32 mouse cellular contexts compared by ENCODE assay signal in the genomic region with DNA sequence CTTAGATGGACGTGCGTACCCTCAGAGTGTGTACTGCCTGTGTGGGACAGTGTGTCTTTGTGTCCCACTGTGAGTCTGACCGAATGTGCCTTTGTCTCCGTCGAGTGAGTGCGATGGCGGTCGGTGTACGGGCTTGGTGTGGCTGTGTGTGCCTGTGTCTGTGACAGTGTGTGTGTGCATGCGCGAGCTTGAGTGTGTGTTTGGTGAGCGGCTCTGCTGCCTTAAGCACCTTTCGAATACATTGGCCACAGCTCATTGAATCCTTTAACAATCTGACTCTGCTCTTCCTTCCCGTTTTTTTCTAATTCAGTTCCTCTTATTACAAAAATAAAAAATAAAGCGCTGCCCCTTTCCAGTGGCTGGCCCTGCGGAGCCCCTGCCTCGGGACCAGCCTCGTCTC. TPM values are rescaled to one million over a fixed set of nuclear protein-coding genes. Genes with fewer than 3 reads are reported as not detected.
DNase-seq lines count a peak whose midpoint lies in the region; ATAC-seq lines count a peak whose summit lies in the region.
"Had no signal": no experiment of that assay in that cellular context is flagged by ENCODE, and none has a peak within 500 bp of the region (broad histone marks: within the 10 kb centered on the region; RNA-seq: fewer than 3 reads in every experiment).

No protein-coding gene starts in this region.

- H3K36me3 ChIP-seq in hindbrain, embryonic 12.5 days, result no peaks in the 10 kb centered on the region
- H3K36me3 ChIP-seq: embryonic facial prominence, embryonic 12.5 days; G1E; heart, embryonic 13.5 days; liver, embryonic 15.5 days; midbrain, embryonic 15.5 days; stomach, embryonic 15.5 days had no signal

- H3K27ac ChIP-seq in hindbrain, embryonic 12.5 days, result peak overlapping the region; percentile 31
- H3K27ac ChIP-seq: embryonic facial prominence, embryonic 12.5 days; forebrain, embryonic 13.5 days; heart, embryonic 13.5 days; liver, embryonic 15.5 days; macrophage; midbrain, embryonic 15.5 days; stomach, embryonic 15.5 days had no signal

- WGBS in hindbrain, embryonic 12.5 days, result 71% methylated on average over 18 of the region's 18 CpGs

- H3K4me1 ChIP-seq in hindbrain, embryonic 12.5 days, result 0 out of 2 replicates have a peak, but pooled peaks cover 9% of the 10 kb centered on the region
- H3K4me1 ChIP-seq: embryonic facial prominence, embryonic 12.5 days; forebrain, embryonic 13.5 days; heart, embryonic 13.5 days; liver, embryonic 15.5 days; midbrain, embryonic 15.5 days; stomach, embryonic 15.5 days had no signal

- DNase-seq in A20 (ENCODE audit: low read depth, low spot score) (peak; percentile 67), liver (no peak)
- peak; percentile 36 to 43 for DNase-seq in B cell, adult 2 months
- no peak for DNase-seq in layer of hippocampus, adult 11-12 months (ENCODE audit: low spot score)
- DNase-seq in adrenal gland, adult 18-20 months (ENCODE audit: low spot score in 2 of 2), result no peak
- DNase-seq: adrenal gland, postnatal 25 days; cerebellum, adult 2 months; heart, adult 11 months; heart, postnatal 36 days; thymus, adult 18-20 months had no signal

- no peak overlapping the region for H3K4me3 ChIP-seq in hindbrain, embryonic 12.5 days
- H3K4me3 ChIP-seq: embryonic facial prominence, embryonic 12.5 days; erythroblast, embryonic 14.5 days; forebrain, embryonic 13.5 days; heart, embryonic 13.5 days; liver, embryonic 15.5 days; midbrain, embryonic 15.5 days; myocyte; stomach, embryonic 15.5 days had no signal

- H3K4me2 ChIP-seq in hindbrain, embryonic 12.5 days (replicated peaks), result no peak overlapping the region
- H3K4me2 ChIP-seq: embryonic facial prominence, embryonic 12.5 days; forebrain, embryonic 13.5 days; heart, embryonic 13.5 days; liver, embryonic 15.5 days; midbrain, embryonic 15.5 days; stomach, embryonic 15.5 days had no signal

- H3K9me3 ChIP-seq in hindbrain, embryonic 12.5 days (replicated peaks), result no peaks in the 10 kb centered on the region
- H3K9me3 ChIP-seq: embryonic facial prominence, embryonic 12.5 days; forebrain, embryonic 13.5 days; liver, embryonic 15.5 days; midbrain, embryonic 15.5 days; stomach, embryonic 15.5 days had no signal

- no peak; the same call in 1 of the 2 replicates for ATAC-seq in hindbrain, embryonic 12.5 days (ENCODE audit: low FRiP score)
- peak; percentile 23; the same call in 1 of the 2 replicates for ATAC-seq in megakaryocyte progenitor cell, adult 5-6 weeks (replicated peaks; ENCODE audit: poor library complexity)
- ATAC-seq: CD4-positive, CD25-positive, alpha-beta regulatory T cell, adult 4 months; forebrain, embryonic 13.5 days; intestine, embryonic 16.5 days; midbrain, embryonic 15.5 days had no signal

- peaks cover 18% of the 10 kb centered on the region for H3K27me3 ChIP-seq in hindbrain, embryonic 12.5 days

- H3K9ac ChIP-seq in hindbrain, embryonic 12.5 days, result no peak overlapping the region
- H3K9ac ChIP-seq: embryonic facial prominence, embryonic 12.5 days; forebrain, embryonic 13.5 days; heart, embryonic 13.5 days; liver, embryonic 15.5 days; midbrain, embryonic 15.5 days; stomach, embryonic 15.5 days had no signal

RNA-seq across cellular contexts. Expression of gene Hif1an, which starts 28.3 kb away (rescaled TPM):
- polyA plus RNA-seq in hindbrain, embryonic 12.5 days (2016; fragmentation: Nextera tagmentation; extraction: Ambion mirVana), result 42.0 TPM in 2 replicates
- 5.6 and 6.7 TPM in 2 replicates for total RNA-seq in megakaryocyte progenitor cell, adult 5-6 weeks (2015)
- total RNA-seq in megakaryocyte progenitor cell, adult 5-6 weeks (2017), result 6.6 and 9.4 TPM in 2 replicates
- 10 to 100 TPM; 22.9 to 27.9 TPM for total RNA-seq in adrenal gland, adult 18-20 months (2021)

RNA-seq across cellular contexts. Expression of gene Ndufb8, which starts 35.8 kb away (rescaled TPM):
- 400 and 440 TPM in 2 replicates for polyA plus RNA-seq in hindbrain, embryonic 12.5 days (2016; fragmentation: Nextera tagmentation; extraction: Ambion mirVana)
- 361 and 370 TPM in 2 replicates for total RNA-seq in megakaryocyte progenitor cell, adult 5-6 weeks (2015)
- total RNA-seq in megakaryocyte progenitor cell, adult 5-6 weeks (2017), result 243 and 315 TPM in 2 replicates
- 1,000 to 10,000 TPM in 1 of 2 experiments, 100 to 1,000 TPM in 1; 514 to 1,037 TPM for total RNA-seq in adrenal gland, adult 18-20 months (2021)

RNA-seq across cellular contexts. Expression of gene Gm20538, which starts 38.4 kb away (rescaled TPM):
- polyA plus RNA-seq in hindbrain, embryonic 12.5 days (2016; fragmentation: Nextera tagmentation; extraction: Ambion mirVana), result not detected in 2 replicates
- 2.2 TPM in 1 of 2 replicates, not detected in the other for total RNA-seq in megakaryocyte progenitor cell, adult 5-6 weeks (2015)
- total RNA-seq in megakaryocyte progenitor cell, adult 5-6 weeks (2017), result not detected in 2 replicates
- not detected for total RNA-seq in adrenal gland, adult 18-20 months (2021)
- total RNA-seq: adrenal gland, postnatal 25 days; G1E; gastrocnemius, adult 8-10 months; heart, postnatal 36 days; layer of hippocampus, postnatal 25 days; left cerebral cortex, postnatal 25 days had no signal
- polyA plus RNA-seq: CD4-positive, CD25-positive, alpha-beta regulatory T cell, adult 4 months; cerebellum, adult 2 months; embryonic facial prominence, embryonic 12.5 days; erythroblast, embryonic 14.5 days; forebrain, embryonic 13.5 days; frontal cortex, adult 2 months; G1E; heart, embryonic 13.5 days; intestine, embryonic 16.5 days; large intestine, adult 2 months; limb, embryonic 14.5 days; liver, embryonic 15.5 days; lung, embryonic 16.5 days; macrophage; midbrain, embryonic 15.5 days; myocyte; stomach, embryonic 15.5 days; urinary bladder, adult 2 months had no signal

RNA-seq across cellular contexts. Expression of gene Sec31b, which starts 45.3 kb away (rescaled TPM):
- 0.70 and 0.71 TPM in 2 replicates for polyA plus RNA-seq in hindbrain, embryonic 12.5 days (2016; fragmentation: Nextera tagmentation; extraction: Ambion mirVana)
- total RNA-seq in megakaryocyte progenitor cell, adult 5-6 weeks (2015), result 0.52 and 0.54 TPM in 2 replicates
- 1.4 and 3.9 TPM in 2 replicates for total RNA-seq in megakaryocyte progenitor cell, adult 5-6 weeks (2017)
- total RNA-seq in adrenal gland, adult 18-20 months (2021), result 1 to 10 TPM; 5.0 to 5.2 TPM
- polyA plus RNA-seq: erythroblast, embryonic 14.5 days had no signal

Comparison
In these comparisons a context has a peak if more than half of its experiments do, and no peak if none do; other contexts are left out.
1. DNase-seq: peak in A20 (single experiment) and B cell, adult 2 months (2 of 2); none in liver (single experiment), layer of hippocampus, adult 11-12 months (single experiment) and adrenal gland, adult 18-20 months (0 of 2).